Mouse (Mus musculus): ENCODE data around the gene Crim1. TPM values are rescaled to one million over a fixed set of nuclear protein-coding genes. Genes with fewer than 3 reads are reported as not detected.

Gene Crim1
- total RNA-seq, 2 experiments from 2014 or later: 37.5 to 46.3 TPM

- intact Hi-C loops (cut with DNase I): no loop called here
- TF ChIP-seq CTCF (IDR thresholded peaks at IDR 0.05): no peak
- H3K27ac ChIP-seq: no peak overlapping the region
- no peak for DNase-seq
- no peak overlapping the region for H3K4me3 ChIP-seq
These were observed 104.0 kb downstream of the Crim1 start for GRCm38 (mm10) chr17:78304059-78304458.

GRCm38 (mm10) chr17:78306434-78306833, 106.4 kb downstream of the Crim1 start:
- TF ChIP-seq CTCF (IDR thresholded peaks at IDR 0.05): no peak
- H3K27ac ChIP-seq: no peak overlapping the region
- H3K4me3 ChIP-seq: no peak overlapping the region
- intact Hi-C loops (cut with DNase I): no loop called here
- no peak for DNase-seq

GRCm38 (mm10) chr17:78308221-78308620, 108.2 kb downstream of the Crim1 start:
- DNase-seq: no peak
- intact Hi-C loops (cut with DNase I): no loop called here
- Histone ChIP-seq H3K27ac (no peak overlapping the region), H3K4me3 (no peak overlapping the region)
- TF ChIP-seq CTCF (IDR thresholded peaks at IDR 0.05): no peak

GRCm38 (mm10) chr17:78313006-78313405, 113.0 kb downstream of the Crim1 start:
- DNase-seq: no peak
- H3K4me3 ChIP-seq: no peak overlapping the region
- H3K27ac ChIP-seq: no peak overlapping the region
- TF ChIP-seq CTCF (IDR thresholded peaks at IDR 0.05): no peak
- intact Hi-C loops (cut with DNase I): no loop called here

- intact Hi-C loops (cut with DNase I): no loop called here
- DNase-seq: no peak
- Histone ChIP-seq H3K4me3 (no peak overlapping the region), H3K27ac (no peak overlapping the region)
- TF ChIP-seq CTCF (IDR thresholded peaks at IDR 0.05): no peak
These were observed 113.6 kb downstream of the Crim1 start for GRCm38 (mm10) chr17:78313612-78314011.

GRCm38 (mm10) chr17:78315659-78316058, 115.6 kb downstream of the Crim1 start:
- intact Hi-C loops (cut with DNase I): no loop called here
- no peak for TF ChIP-seq CTCF (IDR thresholded peaks at IDR 0.05)
- Histone ChIP-seq H3K27ac (no peak overlapping the region), H3K4me3 (no peak overlapping the region)
- no peak for DNase-seq

GRCm38 (mm10) chr17:78317381-78317780, 117.3 kb downstream of the Crim1 start:
- intact Hi-C loops (cut with DNase I): no loop called here
- Histone ChIP-seq H3K4me3 (no peak overlapping the region), H3K27ac (no peak overlapping the region)
- no peak for TF ChIP-seq CTCF (IDR thresholded peaks at IDR 0.05)
- no peak for DNase-seq

- no peak for TF ChIP-seq CTCF (IDR thresholded peaks at IDR 0.05)
- no peak overlapping the region for H3K4me3 ChIP-seq
These were observed 118.8 kb downstream of the Crim1 start for GRCm38 (mm10) chr17:78318810-78319209.

GRCm38 (mm10) chr17:78321216-78321835, 121.3 kb downstream of the Crim1 start:
- no peak for TF ChIP-seq CTCF (IDR thresholded peaks at IDR 0.05)
- no peak for DNase-seq
- H3K27ac ChIP-seq: peak overlapping the region; percentile 67
- intact Hi-C loops (cut with DNase I): no loop called here
- no peak overlapping the region for H3K4me3 ChIP-seq

More at GRCm38 (mm10) chr17:78318810-78319209, 118.8 kb downstream of the Crim1 start:
- intact Hi-C loops (cut with DNase I): no loop called here
- no peak overlapping the region for H3K27ac ChIP-seq
- DNase-seq: no peak

- DNase-seq: no peak
- H3K4me3 ChIP-seq: no peak overlapping the region
- intact Hi-C loops (cut with DNase I): no loop called here
- no peak for TF ChIP-seq CTCF (IDR thresholded peaks at IDR 0.05)
- peak overlapping the region; percentile 67 for H3K27ac ChIP-seq
These were observed 122.6 kb downstream of the Crim1 start for GRCm38 (mm10) chr17:78322369-78323335.

GRCm38 (mm10) chr17:78325761-78326332, 125.8 kb downstream of the Crim1 start:
- H3K27ac ChIP-seq: peak overlapping the region; percentile 71

GRCm38 (mm10) chr17:78326381-78326780, 126.3 kb downstream of the Crim1 start:
- no peak for TF ChIP-seq CTCF (IDR thresholded peaks at IDR 0.05)
- DNase-seq: no peak
- intact Hi-C loops (cut with DNase I): no loop called here
- H3K27ac ChIP-seq: peak overlapping the region; percentile 71
- H3K4me3 ChIP-seq: no peak overlapping the region

More at GRCm38 (mm10) chr17:78325761-78326332, 125.8 kb downstream of the Crim1 start:
- no peak overlapping the region for H3K4me3 ChIP-seq
- intact Hi-C loops (cut with DNase I): no loop called here
- no peak for TF ChIP-seq CTCF (IDR thresholded peaks at IDR 0.05)
- DNase-seq: no peak

GRCm38 (mm10) chr17:78327187-78327586, 127.1 kb downstream of the Crim1 start:
- H3K4me3 ChIP-seq: no peak overlapping the region
- peak overlapping the region; percentile 71; the same call in 1 of the 2 replicates for H3K27ac ChIP-seq
- DNase-seq: no peak
- TF ChIP-seq CTCF (IDR thresholded peaks at IDR 0.05): no peak
- intact Hi-C loops (cut with DNase I): no loop called here
